Mouse (Mus musculus) testis, adult 2 months (tissue): ENCODE measurements at regions not wholly inside any gene's neighbourhood (a gene's known extent, or its start where the extent isn't known, plus 50 kb on each side); places are given as distances from the start of the nearest gene placed in this dataset.

Source experiments
- H3K27ac ChIP-seq: fragments of 200-500 bp; 2 replicates; pipeline ENCODE4 v1.5.1; 2012; ENCODE audit warnings: low read depth, low read length; ENCODE audit not compliant: control insufficient read depth, insufficient read depth
- H3K27me3 ChIP-seq: fragments of 200-500 bp; 2 replicates; pipeline ENCODE4 v1.6.1; 2012; ENCODE audit warnings: mild to moderate bottlenecking, low read length, moderate library complexity; ENCODE audit not compliant: control insufficient read depth, insufficient read depth
- H3K36me3 ChIP-seq: fragments of 200-500 bp; 2 replicates; pipeline ENCODE4 v1.6.1; 2012; ENCODE audit warnings: mild to moderate bottlenecking, low read length; ENCODE audit not compliant: control insufficient read depth, insufficient read depth
- H3K4me1 ChIP-seq: fragments of 200-500 bp; 2 replicates; pipeline ENCODE4 v1.6.1; 2012; ENCODE audit warnings: low read length; ENCODE audit not compliant: control insufficient read depth, insufficient read depth
- H3K4me3 ChIP-seq: fragments of 200-500 bp; 2 replicates; pipeline ENCODE4 v1.5.1; 2012; ENCODE audit warnings: low read depth, mild to moderate bottlenecking, low read length, moderate library complexity, mixed read lengths; ENCODE audit not compliant: control insufficient read depth
- CTCF ChIP-seq: fragments of 200-500 bp; IDR thresholded peaks from 2 replicates; pipeline ENCODE4 v1.5.1; 2012; ENCODE audit warnings: low read depth, mild to moderate bottlenecking, inconsistent platforms, low read length, moderate library complexity; ENCODE audit not compliant: control insufficient read depth, insufficient read depth, insufficient replicate concordance
- POLR2A ChIP-seq: fragments of 200-500 bp; IDR thresholded peaks from 2 replicates; pipeline ENCODE4 v1.6.1; 2012; ENCODE audit warnings: low read depth, mild to moderate bottlenecking, inconsistent platforms, low read length, moderate library complexity; ENCODE audit not compliant: control insufficient read depth

- no peak overlapping the region for H3K27ac ChIP-seq
- H3K4me1 ChIP-seq: peaks cover 5% of the 10 kb centered on the region
- no peak overlapping the region for H3K4me3 ChIP-seq
- TF ChIP-seq POLR2A (no peak), CTCF (no peak)
- H3K36me3 ChIP-seq: no peaks in the 10 kb centered on the region
- H3K27me3 ChIP-seq: no peaks in the 10 kb centered on the region
These were observed 218.3 kb downstream of the Myo1b start for GRCm38 (mm10) chr1:51697265-51698192.

- no peak for TF ChIP-seq POLR2A
- TF ChIP-seq CTCF: no peak
- no peak overlapping the region for H3K4me3 ChIP-seq
- no peaks in the 10 kb centered on the region for H3K36me3 ChIP-seq
These were observed 218.2 kb upstream of the Nabp1 start for GRCm38 (mm10) chr1:51696471-51696870.

GRCm38 (mm10) chr1:51690878-51691277, 212.7 kb upstream of the Nabp1 start:
- no peak overlapping the region for H3K27ac ChIP-seq
- H3K36me3 ChIP-seq: no peaks in the 10 kb centered on the region
- H3K4me3 ChIP-seq: peak overlapping the region; percentile 15; the same call in 1 of the 2 replicates
- H3K27me3 ChIP-seq: no peaks in the 10 kb centered on the region
- peaks cover 8% of the 10 kb centered on the region for H3K4me1 ChIP-seq
- TF ChIP-seq CTCF (no peak), POLR2A (no peak)

More at GRCm38 (mm10) chr1:51696471-51696870, 218.2 kb upstream of the Nabp1 start:
- no peak overlapping the region for H3K27ac ChIP-seq
- peaks cover 5% of the 10 kb centered on the region for H3K4me1 ChIP-seq
- no peaks in the 10 kb centered on the region for H3K27me3 ChIP-seq

GRCm38 (mm10) chr1:51689461-51690223, 211.4 kb upstream of the Nabp1 start:
- H3K4me1 ChIP-seq: peaks cover 8% of the 10 kb centered on the region
- H3K36me3 ChIP-seq: no peaks in the 10 kb centered on the region
- no peak for TF ChIP-seq CTCF
- no peak for TF ChIP-seq POLR2A
- no peaks in the 10 kb centered on the region for H3K27me3 ChIP-seq
- no peak overlapping the region for H3K27ac ChIP-seq
- H3K4me3 ChIP-seq: no peak overlapping the region

- no peaks in the 10 kb centered on the region for H3K36me3 ChIP-seq
- TF ChIP-seq POLR2A (no peak), CTCF (no peak)
- H3K4me3 ChIP-seq: no peak overlapping the region
- H3K4me1 ChIP-seq: peaks cover 8% of the 10 kb centered on the region
- H3K27ac ChIP-seq: no peak overlapping the region
- H3K27me3 ChIP-seq: no peaks in the 10 kb centered on the region
These were observed 210.7 kb upstream of the Nabp1 start for GRCm38 (mm10) chr1:51688946-51689345.

- Histone ChIP-seq H3K4me1 (peaks cover 8% of the 10 kb centered on the region), H3K36me3 (no peaks in the 10 kb centered on the region), H3K27me3 (no peaks in the 10 kb centered on the region), H3K4me3 (no peak overlapping the region), H3K27ac (no peak overlapping the region)
- no peak for TF ChIP-seq POLR2A
- no peak for TF ChIP-seq CTCF
These were observed 210.0 kb upstream of the Nabp1 start for GRCm38 (mm10) chr1:51688224-51688545.

- Histone ChIP-seq H3K4me3 (no peak overlapping the region), H3K27ac (no peak overlapping the region), H3K4me1 (peaks cover 8% of the 10 kb centered on the region), H3K36me3 (no peaks in the 10 kb centered on the region), H3K27me3 (no peaks in the 10 kb centered on the region)
- no peak for TF ChIP-seq CTCF
- TF ChIP-seq POLR2A: no peak
These were observed 209.4 kb upstream of the Nabp1 start for GRCm38 (mm10) chr1:51687484-51688223.
